Mouse (Mus musculus): ENCODE measurements at regions not wholly inside any gene's neighbourhood (a gene's known extent, or its start where the extent isn't known, plus 50 kb on each side); places are given as distances from the start of the nearest gene placed in this dataset.
A peak's percentile ranks its signal among the peaks of the same experiment; 100 is the strongest.

GRCm38 (mm10) chr9:113496176-113496732 is 211.8 kb downstream of the Pdcd6ip start:
- DNase-seq (ENCODE audit: extremely low spot score, low read depth, low spot score), result no peak

GRCm38 (mm10) chr9:113488651-113489050 is 219.4 kb downstream of the Pdcd6ip start:
- no peak for DNase-seq (ENCODE audit: extremely low spot score, low read depth, low spot score)

GRCm38 (mm10) chr9:113486494-113487081 is 221.5 kb downstream of the Pdcd6ip start:
- DNase-seq (ENCODE audit: extremely low spot score, low read depth, low spot score), result no peak

- no peak for DNase-seq (ENCODE audit: extremely low spot score, low read depth, low spot score)
Observed at GRCm38 (mm10) chr9:113479897-113480296, 228.2 kb downstream of the Pdcd6ip start.

GRCm38 (mm10) chr9:113478761-113479265 is 229.2 kb downstream of the Pdcd6ip start:
- no peak for DNase-seq (ENCODE audit: extremely low spot score, low read depth, low spot score)

GRCm38 (mm10) chr9:113471781-113472180 is 236.3 kb downstream of the Pdcd6ip start:
- DNase-seq (ENCODE audit: extremely low spot score, low read depth, low spot score), result no peak

- DNase-seq (ENCODE audit: extremely low spot score, low read depth, low spot score), result no peak
Observed at GRCm38 (mm10) chr9:113462888-113463287, 245.2 kb downstream of the Pdcd6ip start.

GRCm38 (mm10) chr9:113462267-113462887 is 245.7 kb downstream of the Pdcd6ip start:
- DNase-seq (ENCODE audit: extremely low spot score, low read depth, low spot score), result no peak

- no peak for DNase-seq (ENCODE audit: extremely low spot score, low read depth, low spot score)
Observed at GRCm38 (mm10) chr9:113459885-113460284, 248.2 kb downstream of the Pdcd6ip start.

GRCm38 (mm10) chr9:113459221-113459620 is 248.8 kb downstream of the Pdcd6ip start:
- DNase-seq (ENCODE audit: extremely low spot score, low read depth, low spot score), result no peak

- DNase-seq (ENCODE audit: extremely low spot score, low read depth, low spot score), result no peak
Observed at GRCm38 (mm10) chr9:113458741-113459154, 249.3 kb downstream of the Pdcd6ip start.

- no peak for DNase-seq (ENCODE audit: extremely low spot score, low read depth, low spot score)
Observed at GRCm38 (mm10) chr9:113457169-113457850, 250.7 kb downstream of the Pdcd6ip start.

- no peak for DNase-seq (ENCODE audit: extremely low spot score, low read depth, low spot score)
Observed at GRCm38 (mm10) chr9:113455577-113455976, 252.5 kb downstream of the Pdcd6ip start.

GRCm38 (mm10) chr9:113453231-113453630 is 254.8 kb downstream of the Pdcd6ip start:
- DNase-seq (ENCODE audit: extremely low spot score, low read depth, low spot score), result no peak

- DNase-seq (ENCODE audit: extremely low spot score, low read depth, low spot score), result peak; percentile 53
Observed at GRCm38 (mm10) chr9:113441770-113442411, 266.2 kb downstream of the Pdcd6ip start.

- DNase-seq (ENCODE audit: extremely low spot score, low read depth, low spot score), result no peak
Observed at GRCm38 (mm10) chr9:113438394-113438793, 269.7 kb downstream of the Pdcd6ip start.

- no peak for DNase-seq (ENCODE audit: extremely low spot score, low read depth, low spot score)
Observed at GRCm38 (mm10) chr9:113435921-113436320, 272.1 kb downstream of the Pdcd6ip start.

- no peak for DNase-seq (ENCODE audit: extremely low spot score, low read depth, low spot score)
Observed at GRCm38 (mm10) chr9:113433424-113433823, 274.6 kb downstream of the Pdcd6ip start.

GRCm38 (mm10) chr9:113432601-113433179 is 275.4 kb downstream of the Pdcd6ip start:
- DNase-seq (ENCODE audit: extremely low spot score, low read depth, low spot score), result no peak

- no peak for DNase-seq (ENCODE audit: extremely low spot score, low read depth, low spot score)
Observed at GRCm38 (mm10) chr9:113430411-113430810, 277.6 kb downstream of the Pdcd6ip start.

GRCm38 (mm10) chr9:113427281-113427680 is 280.8 kb downstream of the Pdcd6ip start:
- DNase-seq (ENCODE audit: extremely low spot score, low read depth, low spot score), result no peak
